Mouse (Mus musculus): Measurements from ENCODE around the gene Zfhx2. TPM values are rescaled to one million over a fixed set of nuclear protein-coding genes. Genes with fewer than 3 reads are reported as not detected.

Zfhx2 gene
- total RNA-seq, 1 experiment: 9.4 TPM

DNA sequence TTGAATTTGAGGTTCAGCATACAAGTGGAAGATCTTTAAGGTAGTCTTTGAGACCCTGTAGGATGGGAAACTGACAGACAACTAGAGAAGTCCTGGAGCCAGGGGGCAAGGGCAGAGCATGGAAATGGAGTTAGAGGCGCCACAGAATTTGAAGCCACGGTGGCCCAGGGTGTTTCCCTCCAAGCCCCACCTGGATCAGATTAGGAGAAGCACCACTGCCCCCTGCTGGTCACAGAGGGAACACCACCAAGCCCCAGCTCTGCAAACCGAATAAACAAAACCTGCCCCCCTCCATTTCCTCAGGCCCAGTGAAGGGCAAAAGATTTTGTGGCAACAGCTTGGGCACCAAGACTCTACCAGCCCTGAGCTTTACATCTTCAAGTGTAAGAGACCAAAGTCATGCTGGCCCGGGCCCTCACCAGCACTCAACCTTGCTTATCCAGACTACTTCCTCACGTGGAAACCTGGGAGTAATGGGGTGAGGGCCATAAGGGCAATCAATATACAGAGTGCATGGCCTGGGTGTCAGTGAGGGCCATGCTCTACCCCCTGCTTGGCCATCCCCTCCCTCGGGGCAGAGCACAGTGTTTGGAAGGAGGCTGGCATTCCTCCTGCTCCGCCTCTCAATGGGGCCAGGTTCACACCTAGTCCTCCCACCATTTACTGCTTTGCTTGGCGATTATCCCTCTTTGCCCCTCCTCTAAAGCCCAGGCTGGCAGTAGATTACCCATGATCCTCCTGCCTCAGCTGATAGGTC lies 12.7 kb downstream of the Zfhx2 start:
- Histone ChIP-seq H3K4me3 (ENCODE audit: insufficient read depth in 1 of 2, low read depth in 1 of 2, low read length in 2 of 2, poor library complexity in 1 of 2, severe bottlenecking in 1 of 2) (peak overlapping the region; percentile 52 to 65; a peak in 3 of 4 replicates), H3K36me3 (ENCODE audit: control insufficient read depth, insufficient read depth, low read length, poor library complexity, severe bottlenecking) (peaks cover 9% of the 10 kb centered on the region), H3K9me3 (ENCODE audit: control insufficient read depth, insufficient read depth, low read depth, low read length) (no peaks in the 10 kb centered on the region), H3K9ac (ENCODE audit: insufficient read depth, low read depth, low read length, poor library complexity, severe bottlenecking) (peak overlapping the region; percentile 74; the same call in 1 of the 2 replicates), H3K4me1 (ENCODE audit: control insufficient read depth in 2 of 2, insufficient read depth in 2 of 2, low read length in 2 of 2, poor library complexity in 1 of 2) (peaks cover 16 to 22% of the 10 kb centered on the region in 2 experiments), H3K27ac (ENCODE audit: insufficient read depth, low read depth, low read length, poor library complexity, severe bottlenecking) (peak overlapping the region; percentile 93)
- TF ChIP-seq HCFC1 (IDR thresholded peaks at IDR 0.05; ENCODE audit: borderline replicate concordance, insufficient read depth, low read length): no peak
- TF ChIP-seq ZNF384 (IDR thresholded peaks at IDR 0.05; ENCODE audit: low read depth, low read length): no peak
- TF ChIP-seq ZC3H11A (IDR thresholded peaks at IDR 0.05; ENCODE audit: borderline replicate concordance, low read depth, low read length): peak; percentile 13; the same call in 1 of the 2 replicates
- TF ChIP-seq MAFK (IDR thresholded peaks at IDR 0.05; ENCODE audit: insufficient read depth, low read depth, low read length): no peak
- in situ Hi-C loops (cut with MboI; ENCODE audit: low sequenced_read_pairs in 2 of 2, unreplicated experiment in 2 of 2): no loop called here
- peak; percentile 92 for DNase-seq (ENCODE audit: low read depth, low spot score)

DNA sequence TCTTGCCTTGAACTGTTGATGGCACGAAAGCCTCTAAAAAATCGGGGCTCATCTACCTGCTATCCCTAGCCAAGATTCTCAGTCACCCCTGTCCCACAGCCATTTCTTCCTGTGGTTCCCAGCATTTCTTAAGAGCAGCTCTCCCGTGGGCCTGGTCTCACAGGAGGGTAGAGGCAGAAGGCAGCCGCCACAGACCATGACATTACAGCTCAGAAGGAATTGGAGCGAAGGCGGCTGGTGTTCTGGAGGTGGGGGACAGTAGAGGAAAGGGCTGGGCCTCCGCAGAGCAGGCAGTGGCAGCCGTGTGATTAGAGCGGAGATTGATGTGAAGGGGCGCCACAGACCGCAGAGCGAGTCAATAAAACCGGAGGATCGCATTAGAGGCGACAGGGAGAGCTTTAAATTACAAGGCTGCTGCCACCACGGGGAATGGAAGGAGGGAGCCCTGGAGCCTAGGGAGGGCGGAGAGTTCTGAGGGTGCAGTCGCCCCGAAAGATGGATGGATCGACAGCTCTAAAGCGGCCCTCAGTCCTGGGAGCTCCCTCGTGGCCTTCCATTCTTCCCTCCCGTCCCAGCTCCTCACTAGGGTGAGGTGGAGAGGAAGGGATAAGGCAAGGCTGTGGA lies 13.6 kb downstream of the Zfhx2 start:
- peaks cover 13% of the 10 kb centered on the region for H3K36me3 ChIP-seq (ENCODE audit: control insufficient read depth, insufficient read depth, low read length, poor library complexity, severe bottlenecking)
- H3K9ac ChIP-seq (ENCODE audit: insufficient read depth, low read depth, low read length, poor library complexity, severe bottlenecking): peak overlapping the region; percentile 74
- peak overlapping the region; percentile 93 for H3K27ac ChIP-seq (ENCODE audit: insufficient read depth, low read depth, low read length, poor library complexity, severe bottlenecking)
- in situ Hi-C loops (cut with MboI; ENCODE audit: low sequenced_read_pairs in 2 of 2, unreplicated experiment in 2 of 2): no loop called here
- TF ChIP-seq HCFC1 (IDR thresholded peaks at IDR 0.05; ENCODE audit: borderline replicate concordance, insufficient read depth, low read length): no peak
- no peak for TF ChIP-seq MAFK (IDR thresholded peaks at IDR 0.05; ENCODE audit: insufficient read depth, low read depth, low read length)
- H3K4me3 ChIP-seq (ENCODE audit: insufficient read depth in 1 of 2, low read depth in 1 of 2, low read length in 2 of 2, poor library complexity in 1 of 2, severe bottlenecking in 1 of 2): peak overlapping the region; percentile 52 to 65
- DNase-seq (ENCODE audit: low read depth, low spot score): no peak
- H3K4me1 ChIP-seq (ENCODE audit: control insufficient read depth in 2 of 2, insufficient read depth in 2 of 2, low read length in 2 of 2, poor library complexity in 1 of 2): peaks cover 16 to 28% of the 10 kb centered on the region in 2 experiments
- no peaks in the 10 kb centered on the region for H3K9me3 ChIP-seq (ENCODE audit: control insufficient read depth, insufficient read depth, low read depth, low read length)

DNA sequence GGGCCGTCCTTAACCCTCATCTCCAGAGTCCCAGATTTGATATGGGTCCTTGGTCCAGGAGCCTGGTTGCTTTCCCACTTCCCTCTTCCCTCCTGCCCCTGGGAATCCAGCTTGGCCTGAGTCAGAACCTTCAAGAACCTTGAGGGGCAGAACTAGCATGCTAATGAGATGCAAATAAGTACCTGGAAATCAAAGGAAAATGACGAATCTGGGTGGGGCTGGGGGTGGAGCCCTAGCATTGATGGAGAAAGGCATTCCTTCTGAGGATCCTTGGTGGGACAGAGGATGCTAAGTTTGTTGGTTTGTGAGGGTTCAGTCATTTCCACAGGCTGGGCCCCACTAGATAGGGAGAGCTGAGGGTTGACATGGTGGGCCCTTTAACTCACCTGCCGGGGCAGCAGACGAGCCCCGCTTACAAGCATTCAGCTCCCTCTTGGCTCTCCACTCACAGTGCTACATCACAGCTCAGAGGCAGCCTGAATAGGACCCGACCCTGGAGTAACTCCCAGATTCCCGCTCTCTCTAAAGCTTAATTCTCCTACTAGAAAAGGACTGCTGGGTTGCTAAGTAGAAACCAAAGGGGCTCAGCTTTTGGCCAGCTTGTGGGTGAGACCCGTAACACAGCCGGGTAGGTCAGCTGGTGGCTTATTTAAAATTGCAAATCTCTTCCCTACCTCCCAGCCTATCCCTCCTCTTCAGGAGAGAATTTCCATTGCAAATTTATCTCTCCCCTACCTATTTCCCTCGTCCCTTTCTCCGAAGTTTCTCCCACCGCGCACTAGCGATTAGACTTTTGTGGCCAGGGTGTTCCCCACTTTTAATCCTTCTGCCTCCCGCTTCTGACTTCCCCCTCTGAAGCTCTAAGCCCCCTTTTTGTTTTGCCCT lies 14.4 kb downstream of the Zfhx2 start:
- H3K36me3 ChIP-seq (ENCODE audit: control insufficient read depth, insufficient read depth, low read length, poor library complexity, severe bottlenecking): peaks cover 20% of the 10 kb centered on the region
- no peaks in the 10 kb centered on the region for H3K9me3 ChIP-seq (ENCODE audit: control insufficient read depth, insufficient read depth, low read depth, low read length)
- no peak for TF ChIP-seq MAFK (IDR thresholded peaks at IDR 0.05; ENCODE audit: insufficient read depth, low read depth, low read length)
- TF ChIP-seq ZC3H11A (IDR thresholded peaks at IDR 0.05; ENCODE audit: borderline replicate concordance, low read depth, low read length): no peak
- TF ChIP-seq ZNF384 (IDR thresholded peaks at IDR 0.05; ENCODE audit: low read depth, low read length): no peak
- TF ChIP-seq CHD2 (IDR thresholded peaks at IDR 0.05; ENCODE audit: low read depth, low read length): no peak
- no peak for TF ChIP-seq HCFC1 (IDR thresholded peaks at IDR 0.05; ENCODE audit: borderline replicate concordance, insufficient read depth, low read length)
- H3K4me1 ChIP-seq (ENCODE audit: control insufficient read depth in 2 of 2, insufficient read depth in 2 of 2, low read length in 2 of 2, poor library complexity in 1 of 2): peaks cover 15 to 32% of the 10 kb centered on the region in 2 experiments
- peak overlapping the region; percentile 74; the same call in 1 of the 2 replicates for H3K9ac ChIP-seq (ENCODE audit: insufficient read depth, low read depth, low read length, poor library complexity, severe bottlenecking)
- DNase-seq (ENCODE audit: low read depth, low spot score): peak; percentile 90
- H3K4me3 ChIP-seq (ENCODE audit: insufficient read depth in 1 of 2, low read depth in 1 of 2, low read length in 2 of 2, poor library complexity in 1 of 2, severe bottlenecking in 1 of 2): peak overlapping the region; percentile 52 to 65
- in situ Hi-C loops (cut with MboI; ENCODE audit: low sequenced_read_pairs in 2 of 2, unreplicated experiment in 2 of 2): no loop called here
- peak overlapping the region; percentile 93 for H3K27ac ChIP-seq (ENCODE audit: insufficient read depth, low read depth, low read length, poor library complexity, severe bottlenecking)

DNA sequence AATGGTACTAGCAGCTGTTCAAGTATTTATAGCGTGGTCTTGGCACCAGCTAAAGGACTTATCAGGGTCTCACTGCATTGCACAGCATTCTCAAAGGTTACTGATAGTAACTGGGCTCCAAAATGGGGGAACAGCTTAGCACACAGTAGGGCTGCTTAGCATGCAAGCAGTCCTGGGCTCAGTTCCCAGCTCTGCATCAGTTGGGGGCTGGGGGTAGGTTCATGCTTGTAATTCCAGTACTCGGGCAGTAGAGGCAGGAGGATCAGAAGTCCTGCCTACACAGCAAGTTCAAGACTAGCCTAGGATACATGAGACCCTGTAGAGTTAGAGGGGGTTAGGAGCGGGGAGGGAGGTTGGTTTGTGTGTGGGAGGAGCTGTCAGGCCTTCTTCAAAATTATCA lies 15.2 kb downstream of the Zfhx2 start:
- in situ Hi-C loops (cut with MboI; ENCODE audit: low sequenced_read_pairs in 2 of 2, unreplicated experiment in 2 of 2): no loop called here
- Histone ChIP-seq H3K4me3 (ENCODE audit: insufficient read depth in 1 of 2, low read depth in 1 of 2, low read length in 2 of 2, poor library complexity in 1 of 2, severe bottlenecking in 1 of 2) (0 out of 4 replicates have a peak overlapping the region, but pooled peaks of 1 of the 2 experiments have one; percentile 13), H3K27ac (ENCODE audit: insufficient read depth, low read depth, low read length, poor library complexity, severe bottlenecking) (peak overlapping the region; percentile 86), H3K4me1 (ENCODE audit: control insufficient read depth in 2 of 2, insufficient read depth in 2 of 2, low read length in 2 of 2, poor library complexity in 1 of 2) (peaks cover 15 to 40% of the 10 kb centered on the region in 2 experiments), H3K36me3 (ENCODE audit: control insufficient read depth, insufficient read depth, low read length, poor library complexity, severe bottlenecking) (peaks cover 27% of the 10 kb centered on the region), H3K9me3 (ENCODE audit: control insufficient read depth, insufficient read depth, low read depth, low read length) (no peaks in the 10 kb centered on the region), H3K9ac (ENCODE audit: insufficient read depth, low read depth, low read length, poor library complexity, severe bottlenecking) (peak overlapping the region; percentile 1; the same call in 1 of the 2 replicates)
- no peak for DNase-seq (ENCODE audit: low read depth, low spot score)
- TF ChIP-seq HCFC1 (IDR thresholded peaks at IDR 0.05; ENCODE audit: borderline replicate concordance, insufficient read depth, low read length) (no peak), CHD2 (IDR thresholded peaks at IDR 0.05; ENCODE audit: low read depth, low read length) (no peak), ZNF384 (IDR thresholded peaks at IDR 0.05; ENCODE audit: low read depth, low read length) (no peak), MAFK (IDR thresholded peaks at IDR 0.05; ENCODE audit: insufficient read depth, low read depth, low read length) (no peak), ZC3H11A (IDR thresholded peaks at IDR 0.05; ENCODE audit: borderline replicate concordance, low read depth, low read length) (no peak)

Data from ES-E14 (cell line).